Mouse (Mus musculus) layer of hippocampus, adult 9-11 months (tissue): ENCODE results near the gene Gpm6b.

Experiments used
- DNase-seq: peaks from one replicate; pipeline ENCODE4 v3.0.0; 2022

Gpm6b gene

GRCm38 (mm10) chrX:166238831-166239460 is at the start of gene Gpm6b:
TSS of gene Gpm6b (plus strand) at chrX:166238911.
- DNase-seq, result peak; percentile 34

- DNase-seq, result no peak
Observed at GRCm38 (mm10) chrX:166196327-166196726, 42.4 kb upstream of the Gpm6b start.

GRCm38 (mm10) chrX:166198266-166198665 is 40.4 kb upstream of the Gpm6b start:
- no peak for DNase-seq

GRCm38 (mm10) chrX:166199812-166200211 is 38.9 kb upstream of the Gpm6b start:
- DNase-seq, result no peak

- DNase-seq, result no peak
Observed at GRCm38 (mm10) chrX:166214576-166214975, 24.1 kb upstream of the Gpm6b start.

- no peak for DNase-seq
Observed at GRCm38 (mm10) chrX:166216248-166216647, 22.5 kb upstream of the Gpm6b start.

GRCm38 (mm10) chrX:166216720-166217119 is 22.0 kb upstream of the Gpm6b start:
- peak; percentile 57 for DNase-seq

- peak; percentile 48 for DNase-seq
Observed at GRCm38 (mm10) chrX:166219331-166219730, 19.4 kb upstream of the Gpm6b start.

GRCm38 (mm10) chrX:166226856-166227255 is 11.9 kb upstream of the Gpm6b start:
- DNase-seq, result peak; percentile 38

- no peak for DNase-seq
Observed at GRCm38 (mm10) chrX:166229750-166230149, 9.0 kb upstream of the Gpm6b start.

GRCm38 (mm10) chrX:166230515-166231267 is 8.0 kb upstream of the Gpm6b start:
- DNase-seq, result no peak

GRCm38 (mm10) chrX:166236131-166236530 is 2.6 kb upstream of the Gpm6b start:
- no peak for DNase-seq

GRCm38 (mm10) chrX:166239520-166239919 is 809 bp downstream of the Gpm6b start:
- no peak for DNase-seq

- no peak for DNase-seq
Observed at GRCm38 (mm10) chrX:166240751-166241150, 2.0 kb downstream of the Gpm6b start.

GRCm38 (mm10) chrX:166243261-166243885 is 4.7 kb downstream of the Gpm6b start:
- no peak for DNase-seq

- peak; percentile 62 for DNase-seq
Observed at GRCm38 (mm10) chrX:166271489-166271888, 32.8 kb downstream of the Gpm6b start.

GRCm38 (mm10) chrX:166272646-166273045 is 33.9 kb downstream of the Gpm6b start:
- DNase-seq, result no peak

GRCm38 (mm10) chrX:166279861-166280260 is 41.1 kb downstream of the Gpm6b start:
- no peak for DNase-seq

GRCm38 (mm10) chrX:166286760-166287483 is 48.2 kb downstream of the Gpm6b start:
- peak; percentile 44 for DNase-seq

- no peak for DNase-seq
Observed at GRCm38 (mm10) chrX:166291266-166291665, 52.6 kb downstream of the Gpm6b start.

- DNase-seq, result no peak
Observed at GRCm38 (mm10) chrX:166293465-166293864, 54.8 kb downstream of the Gpm6b start.

GRCm38 (mm10) chrX:166302791-166303190 is 64.1 kb downstream of the Gpm6b start:
- DNase-seq, result no peak

- DNase-seq, result no peak
Observed at GRCm38 (mm10) chrX:166304355-166304754, 65.6 kb downstream of the Gpm6b start.
